Mouse (Mus musculus): ENCODE results near the gene Prdm11. TPM values are rescaled to one million over a fixed set of nuclear protein-coding genes. Genes with fewer than 3 reads are reported as not detected.
A peak's percentile ranks its signal among the peaks of the same experiment; 100 is the strongest.

Prdm11 gene
- polyA plus RNA-seq, 1 experiment from 2014 or later: 5.6 TPM

DNA sequence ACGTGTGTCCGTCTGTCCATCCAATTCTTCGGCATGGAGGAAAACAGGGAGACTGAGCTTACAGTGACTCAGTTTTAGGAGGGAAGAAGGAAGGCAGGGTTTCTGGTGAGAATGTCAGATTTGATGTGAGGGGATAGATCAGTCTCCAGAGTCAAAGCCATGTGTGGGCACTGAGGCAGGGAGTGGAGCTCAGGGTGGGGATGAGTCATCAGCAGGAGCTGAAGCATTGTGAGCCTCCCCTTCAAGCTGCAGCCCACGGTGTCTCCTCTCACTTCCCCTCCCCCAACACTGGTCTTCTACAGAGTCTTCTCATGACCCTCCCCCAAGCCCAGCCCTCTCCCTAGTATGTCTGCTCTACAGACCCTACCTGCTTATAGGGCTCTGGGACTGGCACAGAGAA, 33.4 kb upstream of the Prdm11 start:
- H3K4me1 ChIP-seq (replicated peaks): no peaks in the 10 kb centered on the region
- ATAC-seq (ENCODE audit: insufficient number of reproducible peaks, low FRiP score): no peak
- no peak overlapping the region for H3K9ac ChIP-seq
- H3K4me3 ChIP-seq: no peak overlapping the region
- H3K27me3 ChIP-seq (replicated peaks): no peaks in the 10 kb centered on the region; the same call in 1 of the 2 replicates
- WGBS: 62% methylated on average over 4 of the region's 4 CpGs
- H3K36me3 ChIP-seq: no peaks in the 10 kb centered on the region
- H3K9me3 ChIP-seq (replicated peaks): no peaks in the 10 kb centered on the region
- H3K4me2 ChIP-seq: no peak overlapping the region
- H3K27ac ChIP-seq (ENCODE audit: poor library complexity, severe bottlenecking): no peak overlapping the region

DNA sequence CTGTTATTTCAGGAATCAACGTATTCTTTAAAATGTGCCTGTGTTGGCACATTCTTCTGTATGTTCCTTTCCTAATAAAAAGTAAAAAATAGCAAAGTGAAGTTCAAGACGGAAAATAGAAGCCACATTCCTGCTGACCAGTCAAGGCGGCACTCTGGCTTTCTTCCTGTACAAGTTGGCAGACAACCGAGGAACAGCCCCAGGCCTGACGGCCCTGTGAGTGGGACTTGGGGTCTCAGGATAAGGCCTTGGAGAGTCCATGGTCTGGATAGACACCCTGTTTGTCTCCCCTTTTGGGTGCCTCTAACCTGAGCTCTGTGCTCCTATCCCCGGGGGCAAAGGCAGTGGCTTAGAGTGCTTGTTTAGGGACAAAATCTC, 30.6 kb upstream of the Prdm11 start:
- ATAC-seq (ENCODE audit: insufficient number of reproducible peaks, low FRiP score): no peak
- Histone ChIP-seq H3K9ac (no peak overlapping the region), H3K9me3 (replicated peaks) (no peaks in the 10 kb centered on the region), H3K36me3 (no peaks in the 10 kb centered on the region), H3K4me3 (no peak overlapping the region), H3K27me3 (replicated peaks) (peaks cover 16% of the 10 kb centered on the region), H3K4me2 (no peak overlapping the region), H3K4me1 (replicated peaks) (no peaks in the 10 kb centered on the region), H3K27ac (ENCODE audit: poor library complexity, severe bottlenecking) (no peak overlapping the region)
- 68% methylated on average over 6 of the region's 6 CpGs for WGBS

DNA sequence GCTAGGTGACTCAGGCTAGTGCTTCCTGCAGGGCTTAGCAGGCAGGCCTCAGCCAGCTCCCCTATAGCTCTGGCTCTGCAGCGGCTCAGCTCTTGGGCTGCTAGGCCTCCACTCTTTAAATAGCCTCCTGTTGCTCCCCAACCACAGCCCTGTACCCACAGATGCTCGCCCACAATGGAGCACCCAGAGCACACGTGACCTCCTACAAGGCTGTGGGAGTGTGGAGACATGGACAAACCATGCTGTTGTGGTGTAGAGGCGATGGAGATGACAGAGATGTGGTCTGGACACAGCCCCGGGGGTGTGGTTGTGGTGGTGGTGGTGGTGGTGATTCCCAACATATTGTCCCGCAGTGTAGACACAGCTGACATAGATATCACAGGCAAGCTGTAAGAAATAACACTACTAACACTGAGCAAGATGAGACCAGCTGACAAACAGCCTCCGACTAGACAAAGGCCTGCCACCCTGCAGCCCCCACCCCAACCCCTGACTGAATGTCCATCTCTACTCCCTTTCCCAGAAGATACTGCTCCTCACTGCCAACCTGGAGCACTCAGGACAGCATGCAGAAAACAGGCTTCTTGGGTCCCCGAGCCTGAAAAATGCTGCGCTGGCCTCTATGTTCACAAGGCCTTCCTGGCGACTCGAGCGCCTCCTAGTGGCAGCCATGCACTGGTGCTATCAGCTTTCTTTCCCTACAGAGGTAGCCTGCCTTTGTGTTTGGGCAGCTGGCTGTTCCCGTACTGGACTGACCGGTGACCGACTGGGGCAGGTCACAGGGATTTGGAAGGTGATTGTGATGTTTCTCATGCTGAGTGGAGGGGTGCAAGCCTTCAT, 30.0 kb upstream of the Prdm11 start:
- H3K27me3 ChIP-seq (replicated peaks): peaks cover 16% of the 10 kb centered on the region
- no peak overlapping the region for H3K4me2 ChIP-seq
- 38% methylated on average over 15 of the region's 15 CpGs for WGBS
- H3K4me1 ChIP-seq (replicated peaks): no peaks in the 10 kb centered on the region
- no peak overlapping the region for H3K27ac ChIP-seq (ENCODE audit: poor library complexity, severe bottlenecking)
- no peaks in the 10 kb centered on the region for H3K36me3 ChIP-seq
- H3K9ac ChIP-seq: no peak overlapping the region
- no peak overlapping the region for H3K4me3 ChIP-seq
- H3K9me3 ChIP-seq (replicated peaks): no peaks in the 10 kb centered on the region
- ATAC-seq (ENCODE audit: insufficient number of reproducible peaks, low FRiP score): no peak

DNA sequence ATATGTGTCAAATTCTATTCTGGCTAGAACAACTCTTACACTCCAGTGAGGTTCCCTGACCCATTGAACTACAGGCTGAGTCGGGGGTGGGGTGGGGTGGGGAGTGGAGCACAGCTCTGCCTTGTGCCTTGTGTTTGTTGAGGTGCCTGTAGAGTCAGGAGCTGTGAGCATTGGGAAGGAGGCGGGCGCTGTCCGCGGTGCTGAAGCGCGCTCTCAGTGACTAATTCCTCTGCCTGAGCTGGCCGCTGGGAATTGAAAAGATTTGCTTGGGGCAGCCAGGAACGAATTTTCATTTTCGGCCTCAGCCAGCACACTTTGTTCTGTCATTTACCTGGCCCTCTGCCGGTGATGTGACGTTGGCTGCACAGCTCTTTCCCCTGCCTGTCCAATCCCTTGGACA, 25.7 kb upstream of the Prdm11 start:
- peaks cover 34% of the 10 kb centered on the region for H3K27me3 ChIP-seq (replicated peaks)
- H3K36me3 ChIP-seq: no peaks in the 10 kb centered on the region
- no peaks in the 10 kb centered on the region for H3K9me3 ChIP-seq (replicated peaks)
- H3K4me1 ChIP-seq (replicated peaks): no peaks in the 10 kb centered on the region
- no peak overlapping the region for H3K27ac ChIP-seq (ENCODE audit: poor library complexity, severe bottlenecking)
- no peak for ATAC-seq (ENCODE audit: insufficient number of reproducible peaks, low FRiP score)
- no peak overlapping the region for H3K4me2 ChIP-seq
- no peak overlapping the region for H3K4me3 ChIP-seq
- 5% methylated on average over 12 of the region's 12 CpGs for WGBS
- H3K9ac ChIP-seq: no peak overlapping the region

DNA sequence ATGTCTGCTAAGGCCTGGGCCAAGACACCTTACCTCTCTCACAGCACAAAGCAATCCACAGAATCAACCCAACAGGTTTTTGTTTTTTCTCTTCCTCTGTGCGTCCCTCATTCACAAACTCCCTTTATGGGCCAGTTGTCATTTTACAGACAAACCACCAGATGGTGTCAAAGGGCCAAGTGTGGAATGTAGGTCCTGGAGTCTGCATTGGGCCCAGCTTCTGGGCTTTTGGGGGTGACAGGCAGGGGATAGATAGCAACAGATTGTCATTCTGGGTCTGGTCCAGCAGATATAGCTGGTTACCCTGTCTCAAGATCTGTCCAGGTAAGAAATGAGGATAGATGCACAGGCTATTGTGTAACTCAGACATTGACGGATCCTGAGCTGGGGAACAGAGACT, 23.0 kb upstream of the Prdm11 start:
- no peak for ATAC-seq (ENCODE audit: insufficient number of reproducible peaks, low FRiP score)
- WGBS: 39% methylated on average over 2 of the region's 2 CpGs
- Histone ChIP-seq H3K36me3 (no peaks in the 10 kb centered on the region), H3K9me3 (replicated peaks) (no peaks in the 10 kb centered on the region), H3K9ac (no peak overlapping the region), H3K4me1 (replicated peaks) (no peaks in the 10 kb centered on the region), H3K27ac (ENCODE audit: poor library complexity, severe bottlenecking) (no peak overlapping the region), H3K4me2 (no peak overlapping the region), H3K4me3 (no peak overlapping the region), H3K27me3 (replicated peaks) (peaks cover 47% of the 10 kb centered on the region)

DNA sequence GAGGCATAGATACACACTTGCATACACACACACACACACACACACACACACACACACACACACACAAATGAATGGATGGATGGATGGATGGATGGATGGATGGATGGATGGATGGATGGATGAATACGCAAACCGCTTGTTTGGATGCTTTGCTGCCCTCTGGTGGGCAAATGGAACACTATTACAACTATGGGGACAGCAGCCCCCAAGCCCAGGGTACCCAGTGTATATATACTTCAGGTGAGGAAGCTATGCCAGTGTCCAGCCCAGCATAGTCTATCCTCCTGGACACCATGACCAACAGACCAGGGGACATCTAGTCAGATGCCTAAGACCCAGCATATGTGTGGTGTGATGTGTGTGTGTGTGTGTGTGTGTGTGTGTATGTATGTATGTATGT, 17.4 kb upstream of the Prdm11 start:
- no peak overlapping the region for H3K9ac ChIP-seq
- H3K4me3 ChIP-seq: no peak overlapping the region
- peaks cover 15% of the 10 kb centered on the region for H3K27me3 ChIP-seq (replicated peaks)
- no peaks in the 10 kb centered on the region for H3K4me1 ChIP-seq (replicated peaks)
- no peaks in the 10 kb centered on the region for H3K9me3 ChIP-seq (replicated peaks)
- no peak for ATAC-seq (ENCODE audit: insufficient number of reproducible peaks, low FRiP score)
- 28% methylated on average over 2 of the region's 2 CpGs for WGBS
- H3K27ac ChIP-seq (ENCODE audit: poor library complexity, severe bottlenecking): no peak overlapping the region
- no peaks in the 10 kb centered on the region for H3K36me3 ChIP-seq
- H3K4me2 ChIP-seq: no peak overlapping the region

DNA sequence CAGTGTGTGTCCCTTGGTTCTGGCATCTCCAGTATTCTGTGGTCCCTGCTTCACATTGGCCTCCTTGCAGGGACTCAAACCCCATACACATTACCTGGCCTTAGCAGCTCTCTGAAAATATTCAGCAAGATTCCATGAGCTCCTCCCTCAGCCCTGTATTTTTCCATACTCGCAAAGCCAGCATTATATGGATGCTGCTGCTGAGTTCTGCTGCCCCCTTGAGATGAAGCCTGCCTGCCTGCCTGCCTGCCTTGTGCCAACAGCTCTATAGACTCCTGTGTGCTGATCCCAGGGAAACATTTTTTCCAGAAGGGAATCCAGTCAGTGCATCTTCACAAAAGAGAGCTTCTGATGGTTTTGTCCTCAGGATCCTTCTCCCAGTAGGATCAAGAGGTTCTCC, 5.9 kb upstream of the Prdm11 start:
- no peak overlapping the region for H3K9ac ChIP-seq
- H3K9me3 ChIP-seq (replicated peaks): no peaks in the 10 kb centered on the region; the same call in 1 of the 2 replicates
- no peaks in the 10 kb centered on the region for H3K36me3 ChIP-seq
- H3K4me2 ChIP-seq: no peak overlapping the region
- no peak overlapping the region for H3K4me3 ChIP-seq
- peaks cover 15% of the 10 kb centered on the region for H3K4me1 ChIP-seq (replicated peaks)
- WGBS: 28% methylated on average over 1 of the region's 1 CpGs
- no peak for ATAC-seq (ENCODE audit: insufficient number of reproducible peaks, low FRiP score)
- H3K27me3 ChIP-seq (replicated peaks): no peaks in the 10 kb centered on the region
- no peak overlapping the region for H3K27ac ChIP-seq (ENCODE audit: poor library complexity, severe bottlenecking)

DNA sequence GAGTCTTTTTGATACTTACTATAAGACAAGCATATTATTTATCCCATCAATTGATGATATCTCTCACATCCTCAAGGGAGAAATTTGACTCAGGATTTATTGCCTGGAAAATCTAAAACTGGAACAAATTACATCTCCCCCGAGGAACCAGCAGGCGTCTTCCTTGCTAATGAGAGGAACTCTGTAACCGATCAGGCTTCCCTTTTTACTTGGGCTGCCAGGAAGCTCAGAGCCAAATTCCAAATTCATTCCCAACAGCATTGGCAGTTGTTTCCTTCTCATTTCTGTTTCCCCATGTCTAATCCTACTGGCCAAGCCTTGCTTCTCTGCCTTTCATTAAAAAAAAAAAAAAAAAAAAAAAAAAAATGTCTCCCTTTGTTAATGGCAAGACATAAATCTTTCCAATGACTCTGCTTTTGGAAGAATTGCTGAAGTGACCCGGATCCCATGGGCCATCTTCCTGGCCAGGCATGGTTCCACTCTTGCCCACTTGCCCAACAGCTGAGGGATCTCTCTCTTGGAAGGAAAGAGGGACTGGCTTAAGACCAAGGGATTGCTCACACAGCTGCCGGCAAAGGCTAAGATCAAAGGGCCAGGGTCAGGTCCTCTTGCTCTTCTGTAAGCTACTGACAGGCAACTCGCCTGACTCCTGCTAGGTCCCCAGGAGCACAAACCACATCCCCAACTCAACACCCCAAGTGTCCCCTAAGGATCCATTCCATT, 2.8 kb upstream of the Prdm11 start:
- 58% methylated on average over 6 of the region's 6 CpGs for WGBS
- no peak overlapping the region for H3K4me2 ChIP-seq
- H3K27ac ChIP-seq (ENCODE audit: poor library complexity, severe bottlenecking): no peak overlapping the region
- H3K36me3 ChIP-seq: no peaks in the 10 kb centered on the region; the same call in 1 of the 2 replicates
- ATAC-seq (ENCODE audit: insufficient number of reproducible peaks, low FRiP score): no peak
- no peaks in the 10 kb centered on the region for H3K9me3 ChIP-seq (replicated peaks)
- H3K4me1 ChIP-seq (replicated peaks): peaks cover 33% of the 10 kb centered on the region
- no peaks in the 10 kb centered on the region for H3K27me3 ChIP-seq (replicated peaks)
- H3K4me3 ChIP-seq: no peak overlapping the region
- no peak overlapping the region for H3K9ac ChIP-seq

DNA sequence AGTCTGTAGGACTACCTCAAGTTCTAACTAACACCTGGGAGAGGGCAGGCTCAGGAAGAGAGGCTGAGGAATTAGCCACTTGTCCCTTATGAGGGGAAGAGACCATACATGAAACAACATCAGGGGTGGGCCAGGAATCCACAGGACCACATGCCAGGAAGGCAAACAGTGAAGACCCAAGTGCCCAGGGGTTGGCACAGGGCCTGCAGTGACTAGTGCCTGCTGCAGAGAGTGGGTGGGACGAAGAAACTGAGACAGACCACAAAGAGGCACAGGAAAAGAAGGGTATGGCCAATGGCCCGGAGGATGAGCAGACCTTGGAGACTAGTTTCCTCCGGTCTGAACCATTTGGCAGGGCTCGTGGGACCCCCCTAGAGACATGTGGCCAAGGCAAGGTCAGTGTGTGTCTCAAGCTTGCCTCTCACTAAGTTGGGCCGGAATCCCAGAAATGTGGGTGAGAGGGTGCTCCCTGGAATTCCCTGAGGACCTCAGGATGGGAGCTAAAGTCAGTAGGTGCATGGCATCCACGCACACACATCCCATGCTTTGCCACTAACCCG, 1.6 kb upstream of the Prdm11 start:
- Histone ChIP-seq H3K4me3 (no peak overlapping the region), H3K4me1 (replicated peaks) (peaks cover 40% of the 10 kb centered on the region), H3K36me3 (no peaks in the 10 kb centered on the region; the same call in 1 of the 2 replicates), H3K27me3 (replicated peaks) (no peaks in the 10 kb centered on the region), H3K9ac (no peak overlapping the region), H3K4me2 (no peak overlapping the region), H3K27ac (ENCODE audit: poor library complexity, severe bottlenecking) (no peak overlapping the region), H3K9me3 (replicated peaks) (no peaks in the 10 kb centered on the region)
- WGBS: 86% methylated on average over 7 of the region's 7 CpGs
- no peak for ATAC-seq (ENCODE audit: insufficient number of reproducible peaks, low FRiP score)

DNA sequence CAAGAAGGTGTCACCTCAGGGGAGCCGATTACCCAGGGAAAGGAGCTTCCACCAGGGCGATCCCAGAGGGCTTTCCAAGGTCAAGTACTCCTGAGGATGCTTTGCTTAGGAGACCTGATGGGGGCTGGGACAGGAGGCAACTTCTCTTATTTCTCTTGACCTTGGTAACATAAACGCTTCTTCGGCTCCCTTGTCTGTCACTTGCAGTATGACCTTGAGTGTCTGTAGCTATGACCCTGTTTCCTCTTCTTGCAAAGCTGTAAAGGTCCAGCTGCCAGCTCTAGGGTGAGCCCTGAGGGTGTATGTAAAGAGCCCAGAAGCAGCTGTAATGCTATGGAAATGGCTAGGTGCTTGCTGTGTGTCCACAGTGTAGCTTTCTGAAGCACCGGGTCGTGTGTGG, 1.1 kb upstream of the Prdm11 start:
- no peak overlapping the region for H3K27ac ChIP-seq (ENCODE audit: poor library complexity, severe bottlenecking)
- H3K4me1 ChIP-seq (replicated peaks): peaks cover 46% of the 10 kb centered on the region
- no peaks in the 10 kb centered on the region; the same call in 1 of the 2 replicates for H3K36me3 ChIP-seq
- WGBS: 67% methylated on average over 6 of the region's 6 CpGs
- peak overlapping the region; percentile 69 for H3K4me2 ChIP-seq
- ATAC-seq (ENCODE audit: insufficient number of reproducible peaks, low FRiP score): no peak
- no peaks in the 10 kb centered on the region for H3K27me3 ChIP-seq (replicated peaks)
- H3K9me3 ChIP-seq (replicated peaks): no peaks in the 10 kb centered on the region
- no peak overlapping the region for H3K9ac ChIP-seq
- no peak overlapping the region for H3K4me3 ChIP-seq

DNA sequence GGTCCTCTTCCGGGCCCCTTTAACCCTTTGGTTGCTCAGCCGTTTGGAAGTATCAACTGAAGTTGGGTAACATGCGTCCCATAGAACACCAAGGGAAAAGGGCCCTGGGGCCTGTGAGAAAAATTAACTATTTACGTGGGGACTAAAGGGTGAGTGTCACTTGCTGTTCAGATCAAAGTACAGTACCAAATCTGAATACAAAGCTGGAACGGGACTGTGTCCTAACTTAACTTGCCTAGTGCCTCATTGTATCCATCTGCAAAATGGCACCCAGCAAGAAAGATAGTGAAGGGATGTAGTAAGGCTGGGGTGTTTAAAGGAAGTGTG, 505 bp upstream of the Prdm11 start:
- 23% methylated on average over 5 of the region's 5 CpGs for WGBS
- peak overlapping the region; percentile 98 for H3K4me3 ChIP-seq
- H3K9me3 ChIP-seq (replicated peaks): no peaks in the 10 kb centered on the region
- peak overlapping the region; percentile 69 for H3K4me2 ChIP-seq
- H3K36me3 ChIP-seq: no peaks in the 10 kb centered on the region; the same call in 1 of the 2 replicates
- no peaks in the 10 kb centered on the region for H3K27me3 ChIP-seq (replicated peaks)
- H3K9ac ChIP-seq: peak overlapping the region; percentile 97
- peaks cover 51% of the 10 kb centered on the region for H3K4me1 ChIP-seq (replicated peaks)
- H3K27ac ChIP-seq (ENCODE audit: poor library complexity, severe bottlenecking): peak overlapping the region; percentile 98
- ATAC-seq (ENCODE audit: insufficient number of reproducible peaks, low FRiP score): no peak
